Mouse (Mus musculus) mouse trophoblast stem cell (cell line): ENCODE results near the gene Gpr87.

ENCODE experiments used
- in situ Hi-C, 2 experiments: fragments of 300-500 bp; cut with MseI, MboI; formaldehyde crosslinking; loops; 2 replicates in 1 of 2; 3 replicates in 1 of 2; pipeline ENCODE4 v1.15.1; 2025

The Gpr87 gene

GRCm38 (mm10) chr3:59194938-59195337 lies at the start of gene Gpr87:
Gene Gpr87, minus strand, starts transcription at chr3:59195104.
- in situ Hi-C loops = no loop called here

- in situ Hi-C loops = no loop called here
Measured at GRCm38 (mm10) chr3:59243384-59243783, 48.5 kb upstream of the Gpr87 start.

GRCm38 (mm10) chr3:59234878-59235277 lies 40.0 kb upstream of the Gpr87 start:
- in situ Hi-C loops = no loop called here

GRCm38 (mm10) chr3:59230912-59231311 lies 36.0 kb upstream of the Gpr87 start:
- in situ Hi-C loops = no loop called here

- in situ Hi-C loops = no loop called here
Measured at GRCm38 (mm10) chr3:59228730-59229551, 34.0 kb upstream of the Gpr87 start.

GRCm38 (mm10) chr3:59227696-59228095 lies 32.8 kb upstream of the Gpr87 start:
- in situ Hi-C loops = no loop called here

- in situ Hi-C loops = no loop called here
Measured at GRCm38 (mm10) chr3:59225411-59225810, 30.5 kb upstream of the Gpr87 start.

GRCm38 (mm10) chr3:59222303-59222702 lies 27.4 kb upstream of the Gpr87 start:
- in situ Hi-C loops = no loop called here

GRCm38 (mm10) chr3:59219326-59219725 lies 24.4 kb upstream of the Gpr87 start:
- in situ Hi-C loops = no loop called here

GRCm38 (mm10) chr3:59217211-59217610 lies 22.3 kb upstream of the Gpr87 start:
- in situ Hi-C loops = no loop called here

- in situ Hi-C loops = no loop called here
Measured at GRCm38 (mm10) chr3:59212404-59212803, 17.5 kb upstream of the Gpr87 start.

- in situ Hi-C loops = no loop called here
Measured at GRCm38 (mm10) chr3:59211784-59212183, 16.9 kb upstream of the Gpr87 start.

- in situ Hi-C loops = no loop called here
Measured at GRCm38 (mm10) chr3:59210727-59211126, 15.8 kb upstream of the Gpr87 start, which contains the start of gene P2ry13. Gene P2ry13, minus strand, starts transcription at chr3:59210882.

- in situ Hi-C loops = no loop called here
Measured at GRCm38 (mm10) chr3:59210089-59210488, 15.2 kb upstream of the Gpr87 start.

- in situ Hi-C loops = loop anchor here in 1 of 2 experiments (10.0 kb wide), 1 partner anchor 84 kb away; no protein-coding TSS in a partner anchor
Measured at GRCm38 (mm10) chr3:59208650-59209548, 14.0 kb upstream of the Gpr87 start.

- in situ Hi-C loops = loop anchor here in 1 of 2 experiments (10.0 kb wide), 1 partner anchor 81 kb away; no protein-coding TSS in a partner anchor
Measured at GRCm38 (mm10) chr3:59205941-59206340, 11.0 kb upstream of the Gpr87 start.

- in situ Hi-C loops = loop anchor here in 1 of 2 experiments (10.0 kb wide), 1 partner anchor 80 kb away; no protein-coding TSS in a partner anchor
Measured at GRCm38 (mm10) chr3:59204719-59205503, 10.0 kb upstream of the Gpr87 start.

GRCm38 (mm10) chr3:59203802-59204520 lies 9.1 kb upstream of the Gpr87 start:
- in situ Hi-C loops = loop anchor here in 1 of 2 experiments (10.0 kb wide), 1 partner anchor 79 kb away; no protein-coding TSS in a partner anchor

GRCm38 (mm10) chr3:59197329-59197948 lies 2.5 kb upstream of the Gpr87 start:
- in situ Hi-C loops = no loop called here

GRCm38 (mm10) chr3:59194099-59194498 lies 805 bp downstream of the Gpr87 start:
- in situ Hi-C loops = no loop called here
